Comparison of ENCODE assay signal across 13 mouse cellular contexts in the genomic region with DNA sequence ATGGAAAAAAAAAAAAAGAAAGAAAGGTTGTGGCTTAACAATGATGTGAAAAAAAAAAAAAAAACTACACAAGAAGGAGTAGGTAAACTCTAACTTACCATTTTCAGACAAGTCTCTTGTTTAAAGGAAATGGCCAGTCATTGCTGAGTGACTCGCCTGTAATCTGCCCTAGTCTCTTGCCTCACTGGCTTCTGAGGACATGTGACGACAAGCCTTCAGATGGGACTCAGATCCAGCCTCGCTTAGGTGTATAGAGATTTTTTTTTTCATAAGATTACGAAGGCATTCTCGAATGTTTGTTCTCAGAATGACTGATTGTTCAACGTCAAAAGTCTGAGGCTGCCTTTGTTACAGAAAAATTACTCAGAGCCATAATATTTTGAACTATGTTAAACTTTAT.
"Had no signal": no experiment of that assay in that cellular context is flagged by ENCODE, and none has a peak within 500 bp of the region (broad histone marks: within the 10 kb centered on the region; RNA-seq: fewer than 3 reads in every experiment).

No protein-coding gene starts in this region.

- H3K27ac ChIP-seq: layer of hippocampus, adult 2 months; liver, embryonic 13.5 days; midbrain, embryonic 10.5 days; midbrain, embryonic 13.5 days; stomach, embryonic 15.5 days had no signal

- H3K4me2 ChIP-seq: liver, embryonic 13.5 days; midbrain, embryonic 13.5 days; stomach, embryonic 15.5 days had no signal

- H3K27me3 ChIP-seq: liver, embryonic 13.5 days; megakaryocyte, embryonic 14.5 days; midbrain, embryonic 13.5 days; stomach, embryonic 15.5 days had no signal

- H3K9ac ChIP-seq: liver, embryonic 13.5 days; midbrain, embryonic 13.5 days; stomach, embryonic 15.5 days had no signal

- H3K4me1 ChIP-seq: liver, embryonic 13.5 days; megakaryocyte, embryonic 14.5 days had no signal

- DNase-seq: kidney, postnatal 25 days; layer of hippocampus, adult 9-11 months; liver, embryonic 13.5 days; lung, adult 2 months; lung, postnatal 36 days; thymus, adult 18-20 months; thymus, postnatal 14 days; thymus, postnatal 4 days had no signal

- H3K36me3 ChIP-seq: stomach, embryonic 15.5 days had no signal

- ATAC-seq: midbrain, embryonic 13.5 days had no signal

- H3K9me3 ChIP-seq: liver, embryonic 13.5 days; midbrain, embryonic 10.5 days; midbrain, embryonic 13.5 days; stomach, embryonic 15.5 days had no signal

- H3K4me3 ChIP-seq: layer of hippocampus, adult 2 months; liver, embryonic 13.5 days; megakaryocyte, embryonic 14.5 days; midbrain, embryonic 10.5 days; midbrain, embryonic 13.5 days; stomach, embryonic 15.5 days had no signal
